Mouse (Mus musculus) small intestine, adult 2 months (tissue): Measurements from ENCODE around the gene Crygd. TPM values are rescaled to one million over a fixed set of nuclear protein-coding genes. Genes with fewer than 3 reads are reported as not detected.

Source experiments
- H3K27ac ChIP-seq: fragments of 200-500 bp; 2 replicates; pipeline ENCODE4 v1.5.1; 2012; ENCODE audit warnings: low read depth, low read length, control low read depth, inconsistent platforms; ENCODE audit not compliant: insufficient read depth
- H3K27me3 ChIP-seq: fragments of 200-500 bp; 2 replicates; pipeline ENCODE4 v1.6.1; 2012; ENCODE audit warnings: mild to moderate bottlenecking, moderate library complexity, low read length, inconsistent platforms; ENCODE audit not compliant: control insufficient read depth, insufficient read depth
- H3K36me3 ChIP-seq: fragments of 200-500 bp; 2 replicates; pipeline ENCODE4 v1.6.1; 2012; ENCODE audit warnings: mild to moderate bottlenecking, low read length, control low read depth, inconsistent platforms; ENCODE audit not compliant: control insufficient read depth, insufficient read depth
- H3K4me1 ChIP-seq: fragments of 200-500 bp; 2 replicates; pipeline ENCODE4 v1.6.1; 2012; ENCODE audit warnings: low read length, inconsistent platforms, mixed read lengths; ENCODE audit not compliant: control insufficient read depth, insufficient read depth, insufficient read length
- H3K4me3 ChIP-seq: fragments of 200-500 bp; 2 replicates; pipeline ENCODE4 v1.5.1; 2012; ENCODE audit warnings: low read depth, mild to moderate bottlenecking, control low read depth, inconsistent platforms, low read length, moderate library complexity
- CTCF ChIP-seq: fragments of 200-500 bp; IDR thresholded peaks from 2 replicates; pipeline ENCODE4 v1.5.1; 2012; ENCODE audit warnings: low read depth, mild to moderate bottlenecking, control low read depth, inconsistent platforms, low read length, moderate library complexity, mixed read lengths; ENCODE audit not compliant: insufficient replicate concordance, insufficient read length; ENCODE audit errors: extremely low read depth
- POLR2A ChIP-seq: fragments of 200-500 bp; IDR thresholded peaks from 2 replicates; pipeline ENCODE4 v1.6.1; 2012; ENCODE audit warnings: low read depth, mild to moderate bottlenecking, control low read depth, inconsistent platforms, low read length, moderate library complexity
- WGBS: fragments of 180-500 bp; shearing (Covaris S2); methylation state at CpG from one replicate; pipeline ENCODE4 v1.1.7; 2018; 5-methylcytosine and 5-hydroxymethylcytosine counted together
- polyA plus RNA-seq: library from polyadenylated mRNA; depleted of rRNA; stranded (reverse); fragments of >200 nt; gene quantifications from 2 replicates; pipeline ENCODE4 v1.2.3, GENCODE M21; 2012

Gene Crygd
- polyA plus RNA-seq, 1 experiment = not detected

DNA sequence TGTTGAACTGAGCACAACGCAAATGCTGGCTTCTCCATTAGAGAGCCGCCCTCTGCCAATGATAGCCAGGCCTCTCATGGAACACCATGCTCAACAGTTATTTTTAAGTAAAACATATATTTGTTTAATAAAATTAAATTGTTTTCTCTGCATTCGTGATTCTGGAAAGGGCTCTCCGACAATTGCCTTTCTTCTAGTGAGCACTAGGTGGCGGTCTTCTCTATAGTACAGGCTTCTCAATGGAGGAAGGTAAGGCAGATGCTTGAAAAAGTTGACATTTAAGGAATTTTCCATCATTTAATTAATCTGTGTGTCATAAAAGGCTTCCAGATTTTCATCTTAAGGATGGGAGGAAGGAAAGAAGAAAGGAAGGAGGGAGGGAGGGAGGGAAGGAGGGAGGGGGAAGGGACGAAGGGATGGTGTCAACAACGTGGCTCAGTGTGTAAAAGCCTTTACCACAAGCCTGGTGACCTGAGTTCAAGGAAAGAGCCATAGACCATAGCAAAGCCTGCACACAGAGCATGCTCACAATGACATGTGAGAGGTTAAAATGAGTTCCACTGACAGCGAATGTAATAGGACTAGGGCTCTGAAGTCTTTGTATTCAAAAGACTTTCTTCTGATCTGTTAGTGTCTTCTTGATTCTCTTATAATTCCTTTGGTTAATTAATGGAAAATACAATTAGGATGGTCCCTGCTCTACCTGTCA is 16.7 kb downstream of the Crygd start:
- WGBS = 38% methylated on average over 8 of the region's 8 CpGs
- TF ChIP-seq CTCF = no peak
- no peak for TF ChIP-seq POLR2A
- no peaks in the 10 kb centered on the region for H3K36me3 ChIP-seq
- H3K27ac ChIP-seq = no peak overlapping the region
- no peak overlapping the region for H3K4me3 ChIP-seq
- no peaks in the 10 kb centered on the region for H3K4me1 ChIP-seq
- no peaks in the 10 kb centered on the region; the same call in 1 of the 2 replicates for H3K27me3 ChIP-seq

- no peaks in the 10 kb centered on the region for H3K36me3 ChIP-seq
- no peak overlapping the region for H3K4me3 ChIP-seq
- TF ChIP-seq CTCF (no peak), POLR2A (no peak)
- no peak overlapping the region for H3K27ac ChIP-seq
- WGBS = 72% methylated on average over 2 of the region's 2 CpGs
- H3K27me3 ChIP-seq = no peaks in the 10 kb centered on the region; the same call in 1 of the 2 replicates
- H3K4me1 ChIP-seq = no peaks in the 10 kb centered on the region
Measured at GRCm38 (mm10) chr1:65043433-65043832, 19.8 kb downstream of the Crygd start.

DNA sequence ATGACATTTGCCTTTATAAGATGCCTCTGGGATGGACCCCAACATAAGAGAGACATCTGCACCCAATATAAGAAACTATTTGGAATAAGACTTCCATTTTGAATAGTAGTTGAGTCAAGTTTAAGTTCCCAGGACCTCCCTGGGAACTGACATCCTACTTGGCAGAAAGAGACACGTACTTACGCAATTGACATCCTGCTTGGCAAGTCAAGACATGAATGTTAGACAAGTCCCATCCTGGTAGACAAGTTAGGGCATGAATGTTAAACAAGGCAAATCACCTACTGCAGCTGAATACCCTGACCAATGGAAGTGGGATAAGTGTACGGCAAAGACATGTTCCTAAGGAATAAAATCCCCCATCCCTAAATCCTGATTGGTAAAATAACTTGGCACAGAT is 21.4 kb downstream of the Crygd start:
- TF ChIP-seq POLR2A = no peak
- TF ChIP-seq CTCF = no peak

GRCm38 (mm10) chr1:65040806-65041205 is 22.4 kb downstream of the Crygd start:
- 60% methylated on average over 6 of the region's 6 CpGs for WGBS
- H3K36me3 ChIP-seq = no peaks in the 10 kb centered on the region
- H3K4me1 ChIP-seq = no peaks in the 10 kb centered on the region
- no peaks in the 10 kb centered on the region; the same call in 1 of the 2 replicates for H3K27me3 ChIP-seq
- no peak overlapping the region for H3K27ac ChIP-seq
- H3K4me3 ChIP-seq = no peak overlapping the region
- TF ChIP-seq POLR2A (no peak), CTCF (no peak)

More for the DNA sequence above, 21.4 kb downstream of the Crygd start:
- Histone ChIP-seq H3K4me3 (no peak overlapping the region), H3K36me3 (no peaks in the 10 kb centered on the region), H3K27ac (no peak overlapping the region), H3K27me3 (no peaks in the 10 kb centered on the region; the same call in 1 of the 2 replicates), H3K4me1 (no peaks in the 10 kb centered on the region)
- WGBS = 95% methylated on average over 3 of the region's 3 CpGs

- no peaks in the 10 kb centered on the region for H3K36me3 ChIP-seq
- H3K27ac ChIP-seq = no peak overlapping the region
- TF ChIP-seq POLR2A (no peak), CTCF (no peak)
- H3K4me3 ChIP-seq = no peak overlapping the region
- 74% methylated on average over 3 of the region's 3 CpGs for WGBS
- no peaks in the 10 kb centered on the region for H3K4me1 ChIP-seq
- no peaks in the 10 kb centered on the region; the same call in 1 of the 2 replicates for H3K27me3 ChIP-seq
Measured at GRCm38 (mm10) chr1:65039679-65040078, 23.6 kb downstream of the Crygd start.

- TF ChIP-seq POLR2A (no peak), CTCF (no peak)
- Histone ChIP-seq H3K27me3 (no peaks in the 10 kb centered on the region), H3K36me3 (no peaks in the 10 kb centered on the region), H3K4me1 (no peaks in the 10 kb centered on the region), H3K27ac (no peak overlapping the region), H3K4me3 (no peak overlapping the region)
- 35% methylated on average over 2 of the region's 2 CpGs for WGBS
Measured at GRCm38 (mm10) chr1:65037542-65037941, 25.7 kb downstream of the Crygd start.

- no peaks in the 10 kb centered on the region for H3K27me3 ChIP-seq
- 14% methylated on average over 3 of the region's 3 CpGs for whole genome bisulfite sequencing
- H3K4me1 ChIP-seq = no peaks in the 10 kb centered on the region
- TF ChIP-seq CTCF (no peak), POLR2A (no peak)
- H3K36me3 ChIP-seq = no peaks in the 10 kb centered on the region
- H3K4me3 ChIP-seq = no peak overlapping the region
- no peak overlapping the region for H3K27ac ChIP-seq
Measured at GRCm38 (mm10) chr1:65035513-65035912, 27.7 kb downstream of the Crygd start.
